Mouse (Mus musculus) spleen, adult 18-20 months (tissue): ENCODE results near the gene Etv5.

Experiments used
- DNase-seq, 2 experiments: peaks; one replicate each; pipeline ENCODE4 v3.0.0; 2022; ENCODE audit warnings: mixed read lengths in 2 of 2

Gene Etv5

DNA sequence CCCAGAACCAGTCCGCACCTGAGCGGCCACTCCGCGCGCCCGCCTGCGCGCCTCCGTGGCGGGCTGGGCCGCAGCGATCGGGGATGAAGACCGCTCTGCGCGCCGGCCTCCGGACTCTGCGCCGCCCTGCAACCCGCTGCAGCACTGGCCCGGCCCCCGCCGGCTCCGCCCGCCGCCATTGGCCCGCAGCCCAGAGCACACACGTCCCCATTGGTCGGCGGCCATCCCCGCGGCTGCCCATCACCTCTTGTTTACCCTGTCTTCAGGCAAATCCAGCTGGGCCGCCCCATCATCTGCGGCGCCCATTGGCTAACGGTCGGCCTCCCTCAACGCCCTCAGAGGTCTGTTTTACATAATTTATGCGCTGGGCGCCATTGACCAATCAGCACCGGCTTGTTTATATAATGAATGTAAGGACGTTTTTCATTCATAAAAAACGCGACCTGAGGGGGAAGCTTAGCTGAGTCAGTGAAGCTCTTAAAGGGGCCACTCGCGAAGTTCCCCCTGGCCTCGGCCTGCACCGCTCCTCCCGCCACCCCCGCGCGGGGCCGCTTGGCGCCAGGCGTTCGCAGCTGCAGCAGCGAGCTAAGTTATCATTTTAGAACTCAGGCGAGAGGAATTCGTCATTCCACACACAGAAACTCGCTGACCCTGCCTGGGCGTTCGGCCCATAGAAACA is at the start of gene Etv5:
Etv5 (minus strand) TSS at position 221 of the 679 bp plus-strand sequence.
- peak; percentile 93 to 97 for DNase-seq

DNA sequence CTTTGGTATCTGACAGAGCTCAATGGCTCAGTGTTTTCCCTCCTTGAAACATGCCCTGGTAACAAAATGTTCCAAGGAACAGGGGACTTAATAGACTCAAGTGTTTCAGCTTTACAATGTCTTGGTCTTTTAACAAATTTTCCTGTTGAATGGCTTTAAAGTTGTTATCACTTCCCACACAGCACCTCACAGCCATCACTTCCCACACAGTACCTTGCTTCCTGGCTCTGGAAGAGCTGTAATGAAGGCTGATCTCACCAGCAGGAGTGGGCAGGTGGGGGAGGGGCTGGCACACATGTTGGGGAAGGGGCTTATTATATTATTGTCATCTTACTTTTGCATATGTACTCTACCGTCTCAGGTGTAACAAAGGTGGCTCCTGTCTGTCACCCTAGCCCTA is 44.4 kb upstream of the Etv5 start:
- DNase-seq: no peak

DNA sequence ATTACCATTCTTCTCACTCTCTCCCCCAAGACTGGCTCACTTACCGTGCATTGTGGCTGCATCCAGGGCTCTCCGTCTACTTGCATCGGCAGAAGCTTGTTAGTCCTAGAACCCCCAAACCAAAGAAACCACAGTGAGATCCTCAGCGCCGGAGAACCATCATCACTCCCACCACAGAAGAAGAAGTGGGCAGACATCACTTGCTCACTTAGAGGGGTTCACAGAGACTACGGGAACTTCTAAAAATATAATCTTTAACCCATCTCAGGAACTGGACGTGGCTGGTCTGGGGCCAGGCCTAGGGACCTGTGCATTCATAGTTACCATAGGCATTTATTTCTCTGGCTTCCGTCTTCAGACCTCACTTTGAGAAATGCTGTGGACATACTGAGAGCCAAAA is 39.8 kb upstream of the Etv5 start:
- DNase-seq: no peak

DNA sequence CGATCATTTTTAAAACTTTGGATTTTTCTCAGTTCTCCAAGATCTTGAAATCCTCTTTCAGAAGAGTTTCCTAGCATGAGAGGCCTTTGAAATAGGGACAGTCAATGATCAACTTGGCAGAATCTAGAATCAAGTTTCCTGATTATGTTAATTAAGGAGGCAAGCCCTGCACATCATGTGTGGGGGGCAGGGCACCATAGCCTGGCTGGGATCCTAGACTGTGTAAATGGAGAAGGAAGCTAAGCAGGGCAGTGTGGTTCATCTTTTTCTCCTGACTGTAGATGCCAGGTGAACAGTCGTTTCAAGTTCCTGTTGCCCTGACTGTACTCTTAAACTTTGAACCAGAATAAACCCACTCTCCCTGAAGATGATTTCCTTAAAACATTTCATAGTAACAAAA is 32.2 kb upstream of the Etv5 start:
- DNase-seq: no peak

DNA sequence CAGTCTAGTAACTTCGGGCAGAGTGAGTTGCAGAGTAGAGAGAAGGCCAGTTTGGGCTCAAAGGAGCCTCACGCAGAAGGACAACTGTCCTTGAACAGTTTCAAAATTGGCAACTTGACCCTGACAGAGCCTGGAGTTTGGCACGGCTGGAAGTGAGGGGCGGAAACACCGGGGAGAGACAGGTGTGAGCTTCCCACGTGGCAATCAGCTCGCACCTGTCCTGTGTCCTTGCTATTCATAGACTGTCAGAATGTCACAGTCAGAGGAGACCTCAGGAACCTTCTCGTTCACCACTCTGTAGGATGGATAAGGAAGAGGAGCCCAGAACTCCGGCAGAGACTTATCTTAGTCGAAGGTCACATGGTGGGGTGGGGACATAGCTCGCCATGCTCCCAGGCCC is 29.9 kb upstream of the Etv5 start:
- DNase-seq: no peak

DNA sequence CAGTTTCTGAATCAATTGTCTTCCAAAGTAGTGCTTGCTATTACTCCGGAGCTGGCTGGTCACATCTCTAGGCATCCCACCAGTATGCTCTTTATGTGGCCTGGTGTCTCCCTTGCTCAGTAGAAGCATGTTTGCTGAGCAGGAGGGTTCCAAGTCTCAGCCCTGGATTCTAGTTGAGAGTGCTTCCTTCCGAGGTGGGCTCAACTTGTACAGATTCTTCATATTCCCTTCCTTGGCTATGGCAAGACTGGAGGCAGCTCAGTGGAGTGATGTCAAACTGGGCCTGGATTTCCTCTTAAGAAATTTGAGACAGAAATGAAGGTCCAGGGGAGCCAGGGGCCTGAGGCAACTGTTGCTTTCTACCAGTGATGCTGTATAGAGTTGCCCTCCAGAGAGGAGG is 27.6 kb upstream of the Etv5 start:
- no peak for DNase-seq

DNA sequence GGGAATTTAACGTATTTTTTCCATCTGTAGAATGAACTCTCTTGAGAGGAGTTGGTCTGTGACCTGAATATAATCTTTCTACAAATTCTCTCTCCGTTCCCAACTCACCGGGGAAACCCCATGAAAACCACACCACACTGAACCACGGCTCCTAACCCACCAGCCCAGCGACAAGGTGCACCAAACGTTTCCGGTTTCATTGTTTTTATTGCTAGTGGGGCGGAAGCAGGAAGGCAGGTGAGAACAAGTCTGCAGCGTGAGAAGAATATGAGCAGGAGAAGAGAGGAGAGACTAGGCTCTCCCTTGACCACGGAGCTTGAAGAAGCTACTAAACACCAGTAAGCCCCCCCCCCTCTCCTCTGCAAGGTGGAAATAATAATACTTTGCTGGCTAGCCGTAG is 26.9 kb upstream of the Etv5 start:
- peak; percentile 31 to 42 for DNase-seq

DNA sequence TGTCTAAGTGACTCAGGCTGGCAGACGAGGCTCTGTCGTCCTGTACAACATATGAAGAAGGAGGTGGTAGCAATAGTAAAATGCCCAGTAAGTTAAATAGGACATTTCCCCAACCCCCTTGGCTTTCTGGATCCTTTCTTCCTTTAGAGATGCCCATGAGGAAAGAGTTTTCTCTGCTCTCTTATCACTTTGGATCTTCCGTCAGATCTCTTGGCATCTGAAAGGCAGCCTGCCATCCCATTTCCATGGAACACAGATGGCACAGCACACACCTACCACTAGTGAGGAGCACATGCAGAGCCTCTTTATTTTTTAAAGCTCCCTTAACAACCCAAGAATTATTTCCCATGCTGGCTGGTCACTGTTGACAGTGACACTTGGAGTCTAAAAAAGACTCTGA is 22.7 kb upstream of the Etv5 start:
- no peak for DNase-seq

DNA sequence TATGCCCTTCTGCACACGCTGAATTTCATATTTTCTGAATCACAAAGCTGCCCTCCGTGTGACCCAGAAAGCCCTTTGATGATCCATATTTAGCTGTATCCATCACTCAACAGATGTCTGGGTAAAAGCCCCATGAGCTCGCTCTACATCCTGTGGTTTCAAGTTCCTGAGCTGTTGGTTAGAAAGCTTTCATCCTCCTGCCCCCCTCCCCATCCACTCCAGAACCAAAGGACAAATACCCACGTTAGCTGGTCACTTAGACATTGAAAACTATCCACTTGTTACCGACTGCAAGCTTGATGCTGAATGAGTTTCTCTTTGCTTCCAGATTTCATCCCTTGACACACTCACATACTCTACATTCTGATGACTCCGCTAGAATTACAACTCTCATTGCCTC is 22.2 kb upstream of the Etv5 start:
- no peak for DNase-seq

DNA sequence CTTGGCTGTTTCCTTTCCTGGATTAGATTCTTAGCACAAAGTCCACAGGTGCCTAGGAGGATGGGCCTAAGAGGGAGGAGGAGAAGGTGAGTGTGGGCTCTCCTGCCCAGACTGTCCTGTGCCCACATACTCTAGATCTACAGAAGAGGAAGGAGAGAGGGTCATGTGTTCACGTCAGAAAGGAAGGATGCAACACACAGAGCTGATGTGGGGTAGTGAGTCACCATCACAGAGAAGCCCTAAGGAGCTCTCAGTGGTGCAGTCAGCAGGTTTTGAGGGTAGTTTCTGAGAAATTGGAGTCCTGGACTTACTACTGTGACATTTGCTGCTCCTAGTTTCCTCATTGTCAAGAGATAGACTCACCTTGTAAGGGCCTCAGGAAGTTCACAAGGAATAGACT is 21.4 kb upstream of the Etv5 start:
- DNase-seq: no peak

DNA sequence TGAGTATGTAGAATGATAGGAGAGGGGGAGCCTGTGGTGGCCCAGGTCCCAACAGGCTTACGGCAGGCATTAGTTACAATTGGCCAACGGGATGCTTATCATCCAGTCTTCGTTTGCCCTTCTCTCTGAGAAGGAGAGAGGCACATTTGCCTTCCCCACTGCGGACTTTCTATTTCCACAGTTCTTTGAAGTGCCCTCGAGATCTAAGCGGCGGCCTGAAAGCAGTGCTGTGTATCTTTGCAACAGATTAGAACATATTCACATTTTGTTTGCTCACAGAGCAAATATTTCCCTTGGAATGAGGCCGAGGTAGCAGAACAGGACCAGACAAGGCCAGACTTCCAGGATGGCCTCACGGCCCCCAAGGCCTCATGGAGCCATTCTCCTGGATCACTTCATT is 12.6 kb upstream of the Etv5 start:
- no peak for DNase-seq

DNA sequence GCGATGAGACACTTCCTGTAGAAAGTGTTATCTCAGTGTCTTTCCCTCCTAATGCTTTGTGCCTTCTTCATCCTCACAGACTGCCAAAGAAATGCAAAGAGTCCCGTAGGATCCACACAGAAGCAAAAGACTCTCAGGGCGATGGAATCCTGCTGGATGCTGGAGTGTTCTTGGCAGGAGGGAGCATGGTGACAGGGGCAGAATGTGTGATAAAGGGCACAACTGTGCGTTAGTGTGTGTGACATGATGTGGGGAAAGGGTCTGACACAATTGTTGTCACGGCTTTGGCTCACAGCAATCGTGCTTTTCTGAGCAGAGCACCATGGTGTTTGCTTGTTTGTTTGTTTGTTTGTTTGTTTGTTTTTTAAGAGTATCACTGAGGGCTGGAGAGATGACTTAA is 8.6 kb upstream of the Etv5 start:
- no peak for DNase-seq

DNA sequence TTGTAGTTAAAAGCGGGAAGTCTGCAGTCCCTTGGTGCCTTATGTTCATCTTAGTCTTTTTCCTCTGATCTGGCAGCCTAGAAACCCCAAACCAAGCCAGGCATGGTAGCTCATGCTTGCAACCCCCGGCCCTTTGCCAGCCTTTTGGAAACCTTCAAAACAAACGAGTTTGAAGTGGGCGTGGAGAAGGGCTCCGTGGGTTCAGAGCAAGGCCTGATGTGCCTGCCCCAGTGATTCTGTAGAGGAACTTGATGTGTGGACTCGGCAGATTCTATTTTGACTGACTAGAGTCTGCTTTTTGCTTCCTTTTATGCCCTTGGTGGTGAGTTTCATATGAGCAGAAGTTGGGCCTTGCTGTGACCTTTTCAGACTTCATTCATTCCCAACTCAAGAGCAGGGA is 5.3 kb upstream of the Etv5 start:
- peak; percentile 27 to 30 for DNase-seq

DNA sequence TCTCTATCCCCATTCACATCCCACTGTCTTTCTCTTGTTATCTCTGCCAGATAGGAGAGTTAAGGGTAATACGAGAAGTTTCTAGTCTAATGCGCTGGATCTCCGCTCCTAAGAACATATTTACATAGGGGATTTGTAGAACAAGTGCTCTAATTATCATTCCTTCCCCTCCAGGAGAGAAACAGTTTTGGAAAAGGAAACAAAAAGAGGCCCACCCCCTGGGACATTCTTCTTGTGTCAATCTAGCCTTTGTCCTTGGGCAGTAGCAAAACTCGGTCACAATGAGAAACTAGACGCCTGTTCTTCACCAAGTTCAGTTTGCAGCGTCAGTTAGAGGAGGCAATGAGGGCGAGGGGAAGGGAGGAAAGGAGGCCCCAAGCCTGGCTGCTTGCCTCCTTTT is 2.7 kb upstream of the Etv5 start:
- no peak for DNase-seq

DNA sequence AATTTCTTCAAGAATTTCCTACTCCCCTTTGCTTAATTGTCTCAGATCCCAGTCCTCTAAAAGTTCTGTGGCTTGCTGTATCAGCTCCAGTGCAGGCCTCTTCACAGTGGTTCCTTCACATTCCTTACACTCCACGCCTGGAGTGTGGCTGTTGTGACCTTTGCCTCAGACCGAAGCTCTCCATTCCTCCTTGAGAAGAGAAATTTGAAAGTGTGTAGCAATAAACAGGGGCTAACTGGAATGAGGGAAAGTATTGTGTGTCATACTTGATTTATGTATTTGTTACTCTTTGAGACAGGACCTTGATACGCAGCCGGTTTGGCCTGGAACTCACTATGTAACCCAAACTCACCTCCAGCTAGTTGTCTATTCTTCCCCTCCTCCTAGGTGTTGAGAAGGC is 1.8 kb upstream of the Etv5 start:
- DNase-seq: no peak

DNA sequence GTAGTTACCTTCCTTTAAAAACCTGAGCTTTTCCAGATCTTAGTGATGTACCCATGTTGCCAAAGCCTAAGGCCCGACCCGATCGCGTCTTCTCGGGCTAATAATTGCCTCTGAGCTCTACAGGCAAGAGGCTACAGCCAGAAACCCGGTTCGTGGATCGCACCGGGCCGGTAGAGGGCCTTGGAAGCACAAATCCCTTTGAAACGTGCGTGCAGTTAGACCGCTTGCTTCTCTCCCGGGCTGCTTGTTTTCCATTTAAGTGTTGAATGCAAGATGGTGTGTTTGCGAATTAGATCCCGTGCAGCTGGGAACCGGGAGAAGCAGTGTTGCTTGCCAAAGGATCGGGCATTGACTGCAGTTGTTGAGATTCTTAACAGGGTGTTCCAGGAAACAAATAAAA is 750 bp upstream of the Etv5 start:
- DNase-seq: peak; percentile 11 to 20

DNA sequence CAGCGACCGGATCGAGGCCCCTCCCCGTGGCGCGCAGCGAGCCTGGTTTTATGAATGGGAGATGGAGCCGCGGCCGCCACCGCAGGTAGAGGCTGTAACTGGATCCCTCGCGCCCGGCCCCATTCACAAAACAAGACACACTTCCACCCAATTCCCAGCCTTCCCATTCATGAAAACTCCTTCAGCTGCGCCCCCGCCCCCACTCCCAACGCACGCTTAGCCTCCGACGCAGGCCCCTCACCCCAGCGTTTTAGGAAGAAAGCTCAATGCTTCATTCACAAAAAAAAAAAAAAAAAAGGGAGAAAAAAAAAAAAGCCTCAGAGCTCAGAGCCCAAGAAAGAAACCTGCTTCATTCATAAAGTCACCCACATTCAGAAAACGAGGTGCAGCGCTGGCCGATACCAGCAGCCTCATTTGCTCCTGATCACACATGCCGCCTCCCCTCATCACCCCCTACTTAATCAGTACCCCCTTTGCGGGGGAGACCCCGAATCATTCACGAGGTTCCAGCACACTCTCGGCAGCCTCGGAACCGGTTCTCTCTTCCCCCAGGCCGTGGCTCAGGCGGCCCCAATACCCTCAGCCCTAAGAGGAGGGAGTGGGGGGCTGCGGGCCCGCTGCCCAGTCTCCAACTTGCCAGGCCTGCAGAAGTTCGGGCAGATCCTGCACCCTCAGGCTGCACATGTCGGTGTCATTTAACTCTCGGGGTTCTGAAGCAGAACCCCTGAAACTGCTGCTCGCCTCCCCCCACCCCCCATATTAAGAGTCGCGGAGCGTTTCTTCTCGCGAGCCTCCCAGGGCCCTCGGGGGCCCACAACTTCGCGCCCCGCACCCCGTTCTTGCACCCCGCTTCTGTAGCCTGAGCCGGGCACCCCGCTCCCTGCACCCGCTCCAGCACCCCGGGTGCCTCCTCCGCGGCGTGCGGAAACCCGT is 812 bp downstream of the Etv5 start:
- DNase-seq: peak; percentile 26 to 54

DNA sequence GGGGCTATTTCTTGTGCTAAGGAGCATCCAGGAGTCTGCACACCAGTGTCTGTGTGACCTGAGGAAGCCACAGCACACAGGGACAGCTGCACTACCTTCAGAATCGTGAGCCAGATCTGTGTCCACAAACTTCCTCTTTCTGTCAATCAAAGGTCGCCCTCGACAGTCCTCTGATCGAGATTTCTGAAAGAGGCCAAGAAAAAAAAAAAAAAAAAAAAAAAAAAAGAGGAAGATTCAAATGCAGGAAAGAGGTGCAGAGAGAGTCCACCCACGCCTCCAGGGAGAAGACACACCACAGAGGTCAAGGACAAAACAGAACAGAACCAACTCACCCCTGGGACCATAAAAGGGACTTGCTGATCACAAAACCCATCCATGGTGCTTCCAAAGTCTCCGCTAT is 3.4 kb downstream of the Etv5 start:
- peak; percentile 13 to 15 for DNase-seq

DNA sequence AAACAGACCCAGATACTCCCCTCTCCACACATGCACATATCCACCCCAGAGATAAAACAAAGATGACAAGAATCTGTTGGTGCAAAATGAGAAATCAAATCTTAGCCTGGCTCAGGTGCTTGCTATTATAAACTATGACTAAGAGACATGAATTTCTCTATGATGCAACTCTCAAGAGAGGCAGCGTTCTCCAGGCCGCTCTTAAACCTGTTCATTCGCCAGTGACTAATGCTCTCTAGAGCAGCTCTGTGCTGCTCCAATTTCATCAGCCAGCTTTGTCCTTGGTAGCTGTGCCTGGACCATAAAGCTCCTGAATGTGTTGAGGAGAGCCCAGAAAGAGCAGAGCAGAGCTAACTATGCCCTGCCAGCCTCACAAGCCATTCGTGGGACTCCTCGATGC is 5.0 kb downstream of the Etv5 start:
- DNase-seq: no peak

DNA sequence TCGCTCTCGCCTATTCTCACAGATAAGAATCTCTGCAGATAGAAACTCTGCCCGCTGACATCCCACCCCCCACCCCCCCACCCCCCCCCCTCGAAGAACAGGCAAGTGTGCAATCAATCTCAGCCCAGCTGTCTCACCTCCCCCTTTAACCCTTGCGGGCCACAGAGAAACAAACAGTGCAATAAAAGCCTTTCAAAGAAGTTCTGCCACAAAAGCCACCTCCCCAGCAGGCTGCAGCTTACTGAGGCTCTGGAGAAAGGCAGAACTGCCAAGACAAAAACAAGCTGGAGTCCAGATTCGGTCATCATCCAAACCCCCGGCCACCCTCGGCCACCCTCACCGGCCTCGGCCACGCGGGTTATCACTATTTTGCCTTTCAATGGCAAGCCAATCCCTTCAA is 5.6 kb downstream of the Etv5 start:
- DNase-seq: no peak

DNA sequence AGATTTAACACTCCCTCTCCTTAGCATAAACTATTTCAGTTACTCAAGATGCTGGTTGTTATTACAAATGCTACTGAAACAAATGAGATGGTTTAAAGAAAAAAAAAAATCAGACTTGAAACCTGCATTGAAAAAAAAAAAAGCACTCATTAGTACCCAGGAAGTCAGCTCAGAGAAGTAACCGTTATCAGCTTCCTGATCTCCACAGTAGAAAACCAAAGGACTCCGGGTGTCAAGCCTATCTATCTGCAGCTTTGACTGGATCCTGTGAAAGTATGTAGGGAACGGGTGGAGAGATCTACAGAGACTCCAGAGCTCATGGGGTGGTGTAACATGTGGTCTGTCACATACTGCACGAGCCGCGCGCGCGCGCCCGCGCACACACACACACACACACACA is 7.7 kb downstream of the Etv5 start:
- DNase-seq: no peak

DNA sequence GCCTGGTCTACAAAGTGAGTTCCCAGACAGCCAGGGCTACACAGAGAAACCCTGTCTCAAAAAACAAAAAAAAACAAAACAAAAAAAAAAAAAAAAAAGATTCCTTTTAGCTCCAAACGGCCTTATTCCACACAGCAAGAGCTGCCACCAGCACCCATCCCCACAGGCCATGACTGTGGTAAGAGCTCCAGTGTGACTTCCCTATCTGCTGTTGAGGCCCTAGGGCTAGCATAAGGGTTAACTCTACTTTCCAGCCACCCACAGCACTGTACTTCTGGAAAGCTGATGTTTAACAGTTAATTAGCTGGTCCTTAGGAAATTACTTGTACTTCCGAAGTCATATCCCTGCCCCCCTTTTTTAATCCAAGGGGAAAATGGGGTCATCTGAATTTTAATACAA is 8.2 kb downstream of the Etv5 start:
- DNase-seq: no peak

DNA sequence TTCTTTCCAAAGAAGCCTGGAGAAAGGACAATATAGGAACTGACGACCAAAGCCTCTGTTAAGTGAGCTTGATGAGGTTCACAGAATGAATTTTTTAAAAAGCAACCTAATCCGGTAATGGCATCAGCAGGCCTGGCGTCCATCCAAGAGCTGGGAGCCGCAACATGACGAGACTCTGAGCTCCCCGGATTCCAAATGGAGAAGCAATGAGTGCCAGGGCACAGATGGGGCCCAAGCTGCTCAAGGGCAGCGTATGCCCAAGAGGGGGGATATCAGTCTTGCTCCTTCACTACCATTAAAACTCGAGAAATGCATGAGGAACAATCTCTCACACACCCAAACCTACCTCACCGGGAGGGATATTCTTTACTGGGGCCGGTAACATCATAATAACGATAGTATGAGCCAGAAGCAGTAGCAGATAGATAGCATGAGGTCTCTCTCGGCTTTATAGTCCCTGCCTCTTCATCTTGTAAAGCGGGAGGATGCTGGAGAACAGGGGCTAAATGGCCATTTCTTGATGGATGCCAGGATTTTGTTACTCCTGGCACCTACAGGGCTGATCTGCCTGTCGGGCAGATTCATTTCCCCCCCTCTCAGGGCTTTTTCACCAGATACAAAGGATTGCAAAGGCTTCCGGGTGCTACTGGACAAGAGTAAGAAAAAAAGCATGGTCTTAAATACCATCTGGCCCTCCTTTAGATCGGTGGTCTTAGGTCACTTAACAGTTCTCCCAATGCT is 9.1 kb downstream of the Etv5 start:
- no peak for DNase-seq

DNA sequence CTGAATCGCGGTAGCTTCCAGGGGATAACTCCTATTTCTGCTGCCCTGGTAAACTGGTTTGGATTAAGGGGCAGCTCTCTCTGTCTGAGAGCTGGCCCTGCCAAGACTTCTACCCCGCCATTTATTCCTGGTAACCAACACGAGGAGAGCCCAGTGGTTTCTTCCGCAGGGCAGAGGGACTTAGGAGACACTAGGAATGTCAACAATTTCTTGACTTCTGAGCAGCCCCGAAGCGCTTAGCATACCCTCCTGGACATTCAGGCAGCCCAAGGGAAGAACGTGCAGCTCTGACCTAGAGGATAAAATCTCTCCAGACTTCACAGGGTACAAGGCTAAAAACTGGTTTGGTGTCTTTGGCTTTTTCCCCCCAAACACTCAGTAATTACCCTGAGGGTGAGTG is 10.1 kb downstream of the Etv5 start:
- DNase-seq: no peak
